Mouse (Mus musculus) bone marrow, adult 2 months (tissue): ENCODE results near the gene Cemip. TPM values are rescaled to one million over a fixed set of nuclear protein-coding genes. Genes with fewer than 3 reads are reported as not detected.

Experiments used
- H3K27ac ChIP-seq: fragments of 200-500 bp; 2 replicates; pipeline ENCODE4 v1.5.1; 2012; ENCODE audit warnings: low read depth, mild to moderate bottlenecking, control low read depth, inconsistent platforms, low read length; ENCODE audit not compliant: control insufficient read depth, poor library complexity, insufficient read depth
- H3K4me1 ChIP-seq: fragments of 200-500 bp; 2 replicates; pipeline ENCODE4 v1.6.1; 2011; ENCODE audit warnings: low read length; ENCODE audit not compliant: control insufficient read depth, insufficient read depth
- H3K4me3 ChIP-seq: fragments of 200-500 bp; replicated peaks from 2 replicates; pipeline ENCODE3; 2011; ENCODE audit warnings: mild to moderate bottlenecking, low read depth, low read length, control low read depth; ENCODE audit not compliant: control insufficient read depth
- CTCF ChIP-seq: fragments of 200-500 bp; IDR thresholded peaks from 2 replicates; pipeline ENCODE4 v1.5.1; 2011; ENCODE audit warnings: low read length, control low read depth; ENCODE audit not compliant: control insufficient read depth, insufficient read depth
- POLR2A ChIP-seq: fragments of 200-500 bp; IDR thresholded peaks from 2 replicates; pipeline ENCODE4 v1.6.1; 2011; ENCODE audit warnings: low read depth, mild to moderate bottlenecking, control low read depth, low read length, borderline replicate concordance; ENCODE audit not compliant: control insufficient read depth
- WGBS: fragments of 180-500 bp; shearing (Covaris S2); methylation state at CpG from one replicate; pipeline ENCODE4 v1.1.7; 2018; 5-methylcytosine and 5-hydroxymethylcytosine counted together
- polyA plus RNA-seq: library from polyadenylated mRNA; stranded (reverse); fragments of >200 nt; gene quantifications from 2 replicates; pipeline ENCODE4 v1.2.4, GENCODE M21; 2011; ENCODE audit warnings: low replicate concordance; ENCODE audit not compliant: missing spikeins, insufficient read depth, insufficient read length

Gene Cemip
- polyA plus RNA-seq, 1 experiment, result 1.2 TPM

- no peak for TF ChIP-seq POLR2A
- TF ChIP-seq CTCF, result no peak
- H3K4me1 ChIP-seq, result no peaks in the 10 kb centered on the region
- H3K4me3 ChIP-seq, result no peak overlapping the region
- no peak overlapping the region for H3K27ac ChIP-seq
- WGBS, result 69% methylated on average over 3 of the region's 3 CpGs
These were observed 1.9 kb upstream of the Cemip start for GRCm38 (mm10) chr7:84088191-84088590.

GRCm38 (mm10) chr7:84085049-84085945 is 1.0 kb downstream of the Cemip start:
- WGBS, result 10% methylated on average over 39 of the region's 39 CpGs
- TF ChIP-seq POLR2A (no peak), CTCF (no peak)
- H3K4me3 ChIP-seq, result no peak overlapping the region
- H3K4me1 ChIP-seq, result no peaks in the 10 kb centered on the region
- no peak overlapping the region for H3K27ac ChIP-seq

GRCm38 (mm10) chr7:84077257-84078013 is 8.9 kb downstream of the Cemip start:
- Histone ChIP-seq H3K27ac (no peak overlapping the region), H3K4me3 (no peak overlapping the region), H3K4me1 (no peaks in the 10 kb centered on the region; the same call in 1 of the 2 replicates)
- WGBS, result 74% methylated on average over 7 of the region's 7 CpGs
- TF ChIP-seq CTCF, result no peak

GRCm38 (mm10) chr7:84074266-84074665 is 12.0 kb downstream of the Cemip start:
- H3K4me1 ChIP-seq, result no peaks in the 10 kb centered on the region; the same call in 1 of the 2 replicates
- no peak overlapping the region for H3K27ac ChIP-seq
- TF ChIP-seq CTCF, result no peak
- no peak for TF ChIP-seq POLR2A
- 56% methylated on average over 8 of the region's 8 CpGs for WGBS
- H3K4me3 ChIP-seq, result no peak overlapping the region

GRCm38 (mm10) chr7:84073856-84074255 is 12.4 kb downstream of the Cemip start:
- TF ChIP-seq CTCF (no peak), POLR2A (no peak)
- Histone ChIP-seq H3K27ac (no peak overlapping the region), H3K4me3 (no peak overlapping the region), H3K4me1 (no peaks in the 10 kb centered on the region; the same call in 1 of the 2 replicates)
- WGBS, result 67% methylated on average over 3 of the region's 3 CpGs

- H3K4me3 ChIP-seq, result no peak overlapping the region
- no peaks in the 10 kb centered on the region; the same call in 1 of the 2 replicates for H3K4me1 ChIP-seq
- no peak overlapping the region for H3K27ac ChIP-seq
- TF ChIP-seq POLR2A (no peak), CTCF (no peak)
- 79% methylated on average over 5 of the region's 5 CpGs for WGBS
These were observed 17.4 kb downstream of the Cemip start for GRCm38 (mm10) chr7:84068931-84069330.

- no peak overlapping the region for H3K4me3 ChIP-seq
- no peaks in the 10 kb centered on the region for H3K4me1 ChIP-seq
- 84% methylated on average over 7 of the region's 7 CpGs for WGBS
- TF ChIP-seq POLR2A (no peak), CTCF (no peak)
- H3K27ac ChIP-seq, result no peak overlapping the region
These were observed 26.5 kb downstream of the Cemip start for GRCm38 (mm10) chr7:84059799-84060198.

- no peak for TF ChIP-seq POLR2A
- TF ChIP-seq CTCF, result no peak
- H3K27ac ChIP-seq, result no peak overlapping the region
- no peaks in the 10 kb centered on the region for H3K4me1 ChIP-seq
- no peak overlapping the region for H3K4me3 ChIP-seq
- 72% methylated on average over 7 of the region's 7 CpGs for WGBS
These were observed 30.2 kb downstream of the Cemip start for GRCm38 (mm10) chr7:84055961-84056629.
